Mouse (Mus musculus) fibroblast of lung, adult 2 months (primary cell): ENCODE data around the gene Fam13c.
A peak's percentile ranks its signal among the peaks of the same experiment; 100 is the strongest.
"Not testable (repeated sequence)": the region's sequence is repeated elsewhere in the genome, so short reads cannot be mapped to it uniquely, and the experiment has no call there.

ENCODE experiments used
- DNase-seq: peaks from one replicate; pipeline ENCODE4 v3.0.0-alpha.2; 2011; ENCODE audit warnings: low read depth

Fam13c gene

DNA sequence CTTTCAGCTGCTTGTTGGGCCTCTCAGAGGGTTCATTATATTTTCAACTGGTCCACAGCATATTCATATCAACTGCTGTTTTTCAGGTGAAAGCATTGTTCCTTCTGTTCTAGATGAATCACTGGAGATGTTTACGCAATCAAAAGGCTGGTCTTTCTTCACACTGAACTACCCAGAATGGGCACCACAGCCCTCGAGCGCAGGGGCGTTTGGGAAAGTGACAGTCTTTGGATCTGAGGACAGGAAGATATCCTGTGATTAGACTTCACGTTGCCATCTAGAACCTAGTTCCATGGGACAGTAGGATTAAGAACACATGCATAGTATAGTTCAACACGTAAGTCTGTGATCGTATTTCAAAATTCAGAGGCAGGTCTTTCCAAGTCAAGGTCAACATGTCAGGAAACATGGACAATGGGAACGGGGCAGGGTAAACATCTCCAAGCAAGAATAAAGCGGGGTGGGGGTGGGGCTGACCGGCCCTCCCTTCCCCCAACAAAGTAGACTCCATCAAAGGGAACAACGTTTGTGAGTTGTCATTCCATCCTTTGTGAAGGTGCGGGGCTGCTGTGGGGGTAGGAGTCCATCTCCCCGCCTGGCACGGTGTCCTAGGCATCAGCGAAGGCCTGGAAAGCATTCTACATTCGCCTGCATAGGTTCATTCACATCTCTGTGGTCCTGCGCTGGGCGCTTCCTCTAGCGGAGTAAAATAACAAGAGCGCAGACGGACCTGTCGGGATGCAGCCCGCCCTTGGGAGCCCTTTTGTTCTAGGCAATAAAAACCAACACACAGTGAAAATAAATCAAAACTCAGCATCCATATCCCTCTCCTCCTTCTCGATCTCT lies at the start of gene Fam13c:
Gene Fam13c, plus strand, starts transcription at position 806 of the 846 bp plus-strand sequence.
- no peak for DNase-seq

DNA sequence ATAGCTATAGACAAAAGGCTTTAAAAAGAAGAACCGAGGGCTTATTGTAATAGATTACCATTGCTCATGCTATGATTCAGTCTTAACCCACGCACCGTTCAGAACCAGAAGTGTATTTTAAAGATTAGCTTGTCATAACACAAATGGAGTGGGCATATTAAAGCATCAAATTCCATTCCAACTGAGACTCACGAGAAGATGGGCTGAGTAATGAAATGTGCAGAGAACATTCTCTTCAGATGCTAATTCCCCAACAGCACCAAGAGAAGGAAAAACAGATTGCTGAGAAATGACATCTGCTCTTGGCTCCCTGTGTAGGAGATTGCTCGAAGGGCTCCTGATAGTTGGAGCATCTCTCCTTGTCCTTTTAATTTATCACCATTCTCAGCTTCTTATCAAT lies 44.4 kb upstream of the Fam13c start:
- no peak for DNase-seq

- DNase-seq: peak; percentile 46
Measured at GRCm38 (mm10) chr10:70398224-70398623, 42.1 kb upstream of the Fam13c start.

GRCm38 (mm10) chr10:70402006-70402405 lies 38.3 kb upstream of the Fam13c start:
- DNase-seq: no peak

DNA sequence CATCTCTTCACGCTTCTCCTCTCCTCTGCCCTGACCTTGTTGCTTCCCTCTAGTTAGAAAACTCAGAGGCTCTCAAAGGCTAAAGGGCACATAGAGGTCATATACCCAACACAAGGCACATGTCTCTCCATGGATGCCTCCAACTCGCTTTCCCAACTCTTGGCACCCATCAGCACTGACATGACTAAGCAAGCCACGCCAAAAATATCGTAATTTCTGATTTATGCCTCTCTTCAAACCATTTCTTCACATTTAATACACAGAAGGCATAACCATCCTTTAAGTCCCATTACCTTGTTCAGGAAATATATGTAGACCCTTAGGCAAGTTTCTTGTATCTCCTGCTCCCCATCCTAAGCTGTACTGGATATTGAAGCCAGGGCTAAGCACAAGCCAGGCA lies 37.6 kb upstream of the Fam13c start:
- no peak for DNase-seq

GRCm38 (mm10) chr10:70417811-70418486 lies 22.3 kb upstream of the Fam13c start:
- peak; percentile 52 for DNase-seq

DNA sequence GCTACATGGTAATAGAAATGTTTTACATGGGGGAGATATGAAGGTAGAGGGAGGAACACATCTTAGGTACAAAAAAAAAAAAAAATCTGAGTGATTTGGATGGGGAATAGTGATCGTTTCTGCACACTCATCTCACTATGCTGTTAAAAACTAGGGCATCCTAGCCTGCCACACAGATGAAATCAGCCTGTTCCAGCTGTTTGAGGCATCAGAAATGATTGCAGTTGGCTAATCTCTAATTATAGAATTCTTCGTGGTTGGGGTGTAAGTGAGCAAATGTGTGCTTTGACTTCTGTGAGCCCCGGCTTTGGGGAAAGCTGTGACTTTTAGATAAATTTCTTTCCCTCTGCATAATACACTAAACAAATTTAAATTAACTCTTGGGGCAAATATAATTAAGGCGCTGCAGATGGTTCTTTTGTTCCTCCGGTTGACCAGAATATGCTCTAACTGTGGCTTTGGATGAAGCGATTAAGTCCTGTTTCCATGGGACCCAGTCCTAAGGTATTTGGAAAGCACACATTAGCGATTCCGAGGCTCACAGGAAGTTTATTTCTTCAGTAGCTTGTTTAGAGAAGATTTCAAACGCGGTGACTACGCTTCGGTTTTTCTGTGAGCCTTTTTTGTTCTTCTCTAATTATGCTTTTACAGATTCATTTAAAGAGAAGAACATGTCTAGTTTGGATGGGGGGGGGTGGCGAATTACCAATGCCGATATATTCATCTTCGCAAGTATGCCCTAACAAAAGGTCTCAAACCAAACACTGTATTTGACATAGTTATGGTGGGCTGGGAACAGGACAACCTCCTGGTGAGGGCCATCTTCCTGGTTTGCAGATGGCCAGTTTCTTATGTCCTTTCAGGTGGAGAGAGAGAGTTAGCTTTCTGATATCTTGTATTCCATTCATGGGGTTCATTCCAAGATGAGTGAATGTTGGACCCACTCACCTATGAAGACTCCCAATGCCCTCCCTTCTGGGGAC lies 20.7 kb upstream of the Fam13c start:
- no peak for DNase-seq

- peak; percentile 96 for DNase-seq
Measured at GRCm38 (mm10) chr10:70426373-70426772, 13.9 kb upstream of the Fam13c start.

- DNase-seq: peak; percentile 72
Measured at GRCm38 (mm10) chr10:70428121-70428662, 12.1 kb upstream of the Fam13c start.

- DNase-seq: no peak
Measured at GRCm38 (mm10) chr10:70429341-70429740, 10.9 kb upstream of the Fam13c start.

- no peak for DNase-seq
Measured at GRCm38 (mm10) chr10:70433334-70433733, 6.9 kb upstream of the Fam13c start.

DNA sequence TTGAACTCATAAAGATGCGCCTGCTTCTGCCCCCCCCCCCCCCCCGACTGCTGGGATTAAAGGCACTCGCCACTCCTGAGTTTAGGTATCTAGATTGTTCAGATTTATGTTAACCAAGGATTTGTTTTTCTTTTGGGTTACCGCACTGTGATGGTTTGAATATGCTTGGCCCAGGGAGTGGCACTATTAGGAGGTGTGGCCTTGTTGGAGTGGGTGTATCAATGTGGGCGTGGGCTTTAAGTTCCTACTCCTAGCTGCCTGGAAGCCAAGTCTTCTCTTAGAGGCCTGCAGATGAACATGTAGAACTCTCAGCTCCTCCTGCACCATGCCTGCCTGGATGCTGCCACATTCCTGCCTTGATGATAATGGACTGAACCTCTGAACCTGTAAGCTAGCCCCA lies 6.5 kb upstream of the Fam13c start:
- DNase-seq: not testable (repeated sequence)

GRCm38 (mm10) chr10:70436656-70437055 lies 3.6 kb upstream of the Fam13c start:
- no peak for DNase-seq

DNA sequence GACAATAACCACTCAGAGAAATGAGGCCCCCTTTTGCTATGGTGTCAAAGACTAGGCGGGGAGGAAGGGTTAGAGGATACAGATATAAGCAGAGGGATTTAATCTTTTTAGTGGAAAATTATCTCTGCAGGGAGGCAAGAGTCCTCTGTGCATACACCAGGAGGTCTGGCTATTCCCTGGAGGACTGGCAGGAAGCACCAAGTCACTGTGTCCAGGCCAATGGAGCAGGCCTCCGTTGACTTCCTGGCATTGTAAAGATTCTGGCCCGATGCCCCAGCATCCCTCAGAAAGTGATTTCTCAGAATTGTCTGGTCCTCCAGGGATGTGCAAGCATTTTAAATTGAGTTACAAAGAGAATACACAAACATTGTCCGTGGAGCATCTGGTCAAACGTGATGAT lies 3.0 kb upstream of the Fam13c start:
- no peak for DNase-seq

- no peak for DNase-seq
Measured at GRCm38 (mm10) chr10:70440639-70441461, 569 bp downstream of the Fam13c start.

- no peak for DNase-seq
Measured at GRCm38 (mm10) chr10:70442156-70442555, 1.9 kb downstream of the Fam13c start.

- DNase-seq: no peak
Measured at GRCm38 (mm10) chr10:70442623-70443022, 2.3 kb downstream of the Fam13c start.

DNA sequence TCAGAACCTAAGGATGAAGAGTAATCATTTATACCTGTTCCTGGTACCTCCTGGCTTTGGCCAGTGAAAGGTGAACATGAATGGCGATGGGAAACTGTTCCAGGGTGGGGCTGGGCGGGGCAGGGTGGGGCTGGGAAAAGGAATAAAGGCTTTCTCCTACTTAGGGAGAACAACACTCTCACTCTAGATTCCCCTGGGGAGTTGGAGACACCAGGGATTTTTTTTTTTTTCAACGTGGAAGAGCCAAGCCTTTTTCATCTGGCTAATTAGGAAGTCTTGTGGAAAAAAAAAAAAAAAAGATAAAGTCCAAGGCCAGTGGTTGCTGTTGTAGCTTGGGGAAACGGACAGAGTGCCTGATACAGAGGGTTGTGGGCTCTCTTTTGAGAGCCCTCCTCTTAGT lies 7.5 kb downstream of the Fam13c start:
- no peak for DNase-seq

DNA sequence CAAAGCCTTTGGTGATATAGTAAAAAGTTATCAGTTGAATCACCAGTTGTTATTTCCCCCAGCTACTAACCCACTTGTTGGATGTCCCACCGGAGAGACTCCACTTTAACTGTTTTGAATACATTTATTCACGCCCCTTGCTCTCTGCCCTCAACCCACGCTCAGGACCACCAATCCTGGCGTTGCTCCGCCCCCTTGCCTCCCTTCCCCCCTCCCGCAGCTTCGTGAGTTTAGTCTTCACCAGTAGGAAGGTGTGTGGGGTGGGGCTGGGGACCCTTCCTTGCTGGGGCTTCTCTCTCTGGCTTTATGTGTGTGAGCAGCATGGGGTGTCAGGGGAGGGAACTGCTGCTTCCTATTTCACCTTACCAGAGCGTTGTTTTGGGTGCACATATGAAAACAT lies 8.9 kb downstream of the Fam13c start:
- DNase-seq: no peak

DNA sequence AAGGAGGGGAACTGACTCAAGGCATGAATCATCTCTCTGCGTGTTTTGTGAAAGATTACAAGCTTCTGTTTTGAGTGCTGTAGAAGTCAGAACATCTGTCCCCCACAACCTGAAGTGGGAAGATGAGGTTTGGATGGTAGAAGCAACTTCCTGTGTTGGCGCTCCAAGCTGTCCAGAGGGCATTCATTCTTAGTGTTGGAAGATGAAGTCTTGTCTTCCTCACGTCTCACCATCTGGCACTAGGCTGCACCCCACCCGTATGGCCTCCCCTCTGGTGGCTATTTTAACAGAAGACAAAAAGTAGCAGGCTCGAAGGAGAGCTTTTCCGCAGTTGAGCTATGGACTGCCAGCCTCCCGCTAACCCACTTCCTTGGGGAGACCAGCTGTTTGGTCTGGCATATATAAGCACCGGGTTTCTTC lies 15.6 kb downstream of the Fam13c start:
- DNase-seq: no peak
